Mouse (Mus musculus): ENCODE results near the gene Rybp.

The Rybp gene

DNA sequence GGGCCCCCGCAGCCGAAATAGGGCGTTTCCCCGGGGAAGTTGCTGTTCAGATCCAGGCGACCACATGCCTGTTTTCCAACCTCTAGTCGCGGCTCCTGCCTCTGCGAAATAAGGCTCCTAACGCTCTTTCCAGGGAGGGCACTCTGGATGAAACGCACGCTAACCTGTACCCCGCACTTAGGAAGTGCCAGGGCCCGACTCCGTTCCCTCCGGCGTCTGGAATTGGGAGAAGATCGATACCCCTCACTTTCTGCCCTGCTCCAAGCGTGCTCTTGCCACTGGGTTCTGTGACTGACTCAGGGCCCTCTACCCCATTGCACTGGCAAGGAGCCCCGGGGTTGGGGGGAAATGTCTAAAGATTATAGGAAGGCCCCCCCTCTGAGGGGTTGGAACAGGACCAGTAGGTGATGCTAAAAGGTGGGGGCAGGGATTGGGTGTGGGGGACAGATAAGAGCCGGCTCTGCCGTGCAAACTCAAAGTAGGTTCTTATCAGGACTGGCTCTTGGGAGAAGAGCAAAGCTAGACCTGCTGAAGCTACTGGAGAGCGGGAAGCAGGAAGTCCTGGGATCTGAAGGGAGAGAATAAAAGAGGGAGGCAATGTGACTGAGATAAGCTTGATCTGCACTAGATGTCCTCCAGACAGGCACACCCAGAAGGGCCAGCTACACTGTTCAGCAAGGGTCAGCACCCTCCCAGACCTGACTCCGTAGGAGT is 888 bp upstream of the Rybp start:
- peak in 1 of 2 experiments; percentile 12 for DNase-seq (ENCODE audit: low spot score in 2 of 2)

DNA sequence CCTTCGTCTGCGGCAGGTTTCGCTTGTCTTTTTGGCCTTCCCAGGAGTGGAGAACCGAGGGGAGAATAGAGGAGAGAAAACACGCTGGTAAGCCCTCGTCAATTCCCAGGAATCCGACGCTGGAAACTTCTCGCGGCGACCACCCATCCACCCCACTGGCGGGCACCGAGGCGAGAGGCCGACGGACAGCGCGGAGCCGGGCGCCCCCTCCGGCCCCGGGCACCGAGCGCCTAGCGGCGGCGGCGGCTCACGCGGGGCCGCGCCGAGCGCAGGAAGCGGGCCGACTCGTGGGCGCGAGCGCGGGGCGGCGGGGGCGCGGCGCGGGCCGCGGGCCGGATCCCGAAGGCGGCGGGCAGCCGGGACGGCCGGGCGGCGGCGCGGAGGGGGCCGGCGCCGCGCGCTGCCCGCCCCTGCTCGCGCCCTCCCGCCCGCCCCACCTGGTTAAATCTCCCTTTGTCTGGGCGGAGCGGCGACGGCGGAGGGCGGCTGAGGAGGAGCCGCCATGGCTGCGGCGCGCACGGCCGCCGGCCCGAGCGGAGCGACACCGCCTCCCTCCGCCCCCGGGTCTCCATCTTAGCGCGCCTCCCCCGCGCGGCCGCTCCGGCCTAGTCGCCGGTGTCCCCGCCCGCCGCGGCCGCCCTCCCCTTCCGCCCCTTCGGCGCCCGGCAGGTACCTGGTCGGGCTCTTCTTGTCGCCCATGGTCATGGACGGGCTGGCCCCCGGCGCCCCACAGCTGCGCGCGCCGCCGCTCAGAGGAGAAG is 532 bp downstream of the Rybp start:
- DNase-seq (ENCODE audit: low spot score in 2 of 2), result peak; percentile 71 to 75

DNA sequence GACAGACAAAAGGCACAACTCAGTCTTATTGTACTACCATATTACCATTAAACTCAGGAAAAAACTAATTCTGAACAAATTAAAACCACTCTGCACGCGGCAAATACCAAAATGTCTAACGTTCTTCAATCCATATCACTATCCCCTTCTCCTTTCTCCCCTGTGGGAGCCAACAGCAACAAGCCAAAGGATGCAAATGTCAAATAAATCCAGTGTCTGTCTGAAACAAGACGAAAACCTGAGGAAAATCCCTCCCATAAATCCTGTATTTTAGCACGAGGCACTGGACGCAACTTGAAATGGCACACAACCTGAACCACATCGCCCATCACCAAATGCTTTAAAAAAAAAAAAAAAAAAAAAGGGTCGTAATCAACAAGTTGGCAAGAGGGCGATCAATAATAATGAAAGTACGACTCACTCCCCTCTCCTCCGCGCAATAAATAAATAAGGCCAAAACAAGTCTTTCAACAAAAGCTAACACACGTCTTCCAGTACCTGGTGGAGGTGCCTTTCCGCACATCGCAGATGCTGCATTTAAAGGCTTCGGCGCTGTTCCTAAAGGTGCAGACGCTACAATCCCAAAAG is 1.2 kb downstream of the Rybp start:
- DNase-seq (ENCODE audit: low spot score in 2 of 2), result no peak

DNA sequence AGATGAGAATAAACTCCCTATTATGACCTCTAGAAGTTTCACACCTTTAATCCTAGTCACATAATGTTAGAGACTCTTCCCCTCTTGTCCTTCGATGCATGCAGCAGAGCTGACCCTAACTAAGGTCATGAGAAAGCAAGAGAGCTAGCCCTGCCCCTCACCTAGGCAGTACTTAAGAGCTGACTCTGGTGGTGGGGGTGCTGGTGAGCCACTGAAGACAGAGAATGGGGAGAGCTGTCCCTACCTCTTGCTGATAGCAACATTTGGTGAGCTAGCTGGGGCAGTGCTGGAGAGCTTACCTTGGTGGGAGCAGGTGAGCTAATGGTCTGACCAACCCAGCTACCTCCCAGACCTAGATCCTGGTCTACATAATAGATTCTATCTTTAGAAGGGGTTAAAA is 8.4 kb downstream of the Rybp start:
- DNase-seq (ENCODE audit: low spot score in 2 of 2), result no peak

DNA sequence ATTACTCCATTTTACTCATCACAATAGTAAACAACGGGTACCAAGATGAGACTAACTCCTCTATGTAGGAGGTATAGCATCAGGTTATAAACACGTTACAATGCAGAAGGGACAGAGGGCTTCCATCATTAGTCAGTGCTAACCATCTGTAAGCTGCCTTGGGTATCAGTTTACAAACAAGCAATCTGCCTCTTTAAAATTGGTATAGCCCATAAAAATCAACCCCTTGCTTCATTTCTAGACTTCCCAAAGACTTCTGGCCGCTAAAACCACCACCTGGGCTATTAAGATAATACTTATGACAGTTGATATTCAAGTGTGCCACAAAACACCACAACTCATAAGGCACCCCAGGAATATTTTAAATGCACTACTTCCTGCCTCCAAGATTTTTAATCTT is 10.9 kb downstream of the Rybp start:
- DNase-seq (ENCODE audit: low spot score in 2 of 2), result no peak

DNA sequence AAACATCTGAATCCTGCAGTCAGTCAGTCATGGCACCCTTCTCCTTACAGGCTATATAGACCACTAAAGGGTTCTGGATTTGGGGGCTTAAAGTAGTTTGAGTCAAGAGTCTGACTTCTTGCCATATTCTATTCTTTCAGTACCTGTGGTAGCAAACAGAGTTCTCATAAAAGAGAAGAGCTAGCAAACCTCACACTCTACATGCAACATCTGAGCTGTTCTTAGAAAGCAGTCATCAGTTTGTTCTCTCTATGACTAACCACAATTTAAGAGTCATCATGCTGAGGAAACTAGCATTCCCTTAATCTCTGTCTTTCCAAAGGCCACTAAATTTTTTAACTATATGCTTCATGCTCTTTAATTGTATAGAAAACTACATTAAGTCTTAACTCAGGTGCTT is 11.6 kb downstream of the Rybp start:
- no peak for DNase-seq (ENCODE audit: low spot score in 2 of 2)

DNA sequence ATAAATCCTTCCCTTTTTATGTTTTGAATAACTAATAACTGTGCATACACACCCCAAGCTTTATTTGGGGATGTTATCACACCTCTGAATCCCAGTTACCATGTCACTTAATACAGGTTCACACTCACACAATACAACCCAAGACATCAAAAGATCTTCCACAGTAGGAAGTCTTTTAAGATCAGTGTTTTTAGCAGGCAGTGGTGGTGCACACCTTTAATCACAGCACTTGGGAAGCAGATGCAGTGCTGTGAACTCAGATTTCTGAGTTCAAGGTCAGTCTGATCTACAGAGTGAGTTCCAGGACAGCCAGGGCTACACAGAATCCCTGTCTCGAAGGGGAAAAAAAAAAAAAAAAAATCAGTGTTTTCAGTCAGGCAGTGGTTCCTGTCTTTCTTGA is 13.7 kb downstream of the Rybp start:
- DNase-seq (ENCODE audit: low spot score in 2 of 2), result no peak

DNA sequence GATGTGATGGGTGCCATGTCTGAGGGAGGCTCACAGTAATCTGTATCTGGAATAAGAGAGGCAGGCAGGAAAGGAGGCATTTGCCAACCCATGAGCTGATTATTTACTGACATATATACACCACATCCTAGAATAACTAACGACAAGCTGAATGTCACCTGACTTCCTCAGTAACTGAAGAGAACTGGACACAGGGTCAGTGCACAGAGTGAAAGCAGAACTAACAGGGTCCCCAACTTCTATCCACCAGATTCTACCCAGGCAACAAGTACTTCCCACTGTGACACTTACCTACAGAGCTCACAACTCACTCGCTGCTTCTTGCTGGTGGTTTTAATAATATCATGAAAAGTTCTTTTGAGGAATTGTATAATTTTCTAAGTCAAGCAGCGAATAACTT is 15.3 kb downstream of the Rybp start:
- no peak for DNase-seq (ENCODE audit: low spot score in 2 of 2)

DNA sequence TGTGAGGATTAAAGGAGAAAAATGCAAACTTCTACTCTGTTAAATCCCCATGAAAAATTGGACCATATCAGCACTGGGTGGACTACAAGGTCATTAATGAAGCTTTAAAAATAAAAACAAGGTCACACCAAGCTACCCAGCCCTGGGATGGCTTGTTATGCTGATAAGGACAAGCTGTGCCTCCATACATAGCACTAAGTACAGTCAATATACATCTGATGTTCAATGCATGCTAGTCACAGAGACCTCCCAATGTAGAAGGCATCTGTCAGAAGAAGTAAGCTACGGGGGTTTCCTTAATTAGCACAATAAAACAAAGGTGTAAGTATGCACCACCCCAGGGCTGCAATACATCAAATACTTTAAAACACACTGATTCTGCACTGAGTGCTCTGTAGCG is 16.5 kb downstream of the Rybp start:
- no peak for DNase-seq (ENCODE audit: low spot score in 2 of 2)

DNA sequence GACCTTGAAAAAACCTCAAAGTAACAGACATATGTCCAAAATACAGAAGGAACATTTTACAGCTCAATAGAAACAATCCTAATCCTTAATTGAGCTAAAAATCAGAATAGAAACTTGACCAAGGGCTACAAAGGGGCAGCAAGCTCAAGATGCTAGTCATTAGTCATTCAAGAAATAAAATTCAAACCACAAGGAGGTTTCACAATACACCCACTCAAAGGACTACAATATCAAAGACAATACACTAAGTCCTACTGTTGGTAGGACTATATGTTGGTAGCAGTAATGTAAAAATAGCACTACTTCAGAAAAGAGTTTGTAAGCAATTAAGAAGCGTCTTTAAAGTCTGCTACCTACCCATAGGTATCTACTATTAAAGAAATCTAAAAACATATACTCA is 27.7 kb downstream of the Rybp start:
- no peak for DNase-seq (ENCODE audit: low spot score in 2 of 2)

DNA sequence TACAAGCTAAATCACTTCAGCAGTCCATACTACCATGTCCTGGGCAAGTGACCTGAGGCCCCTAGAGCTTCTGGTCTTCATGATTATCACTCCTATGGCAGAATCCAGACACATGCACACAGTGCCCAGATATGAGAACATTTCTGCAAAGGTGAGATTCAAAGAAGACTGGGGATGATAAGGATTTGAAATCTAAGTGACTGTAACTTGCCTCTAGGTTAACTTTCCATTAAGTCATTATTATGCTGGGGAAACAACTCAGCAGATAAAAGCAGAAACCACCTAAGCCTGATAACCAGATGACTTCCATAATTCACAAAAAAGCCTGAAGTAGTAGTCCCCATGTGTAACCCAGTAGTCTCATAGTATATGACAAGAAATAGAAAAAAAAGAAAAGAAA is 29.0 kb downstream of the Rybp start:
- DNase-seq (ENCODE audit: low spot score in 2 of 2), result no peak

DNA sequence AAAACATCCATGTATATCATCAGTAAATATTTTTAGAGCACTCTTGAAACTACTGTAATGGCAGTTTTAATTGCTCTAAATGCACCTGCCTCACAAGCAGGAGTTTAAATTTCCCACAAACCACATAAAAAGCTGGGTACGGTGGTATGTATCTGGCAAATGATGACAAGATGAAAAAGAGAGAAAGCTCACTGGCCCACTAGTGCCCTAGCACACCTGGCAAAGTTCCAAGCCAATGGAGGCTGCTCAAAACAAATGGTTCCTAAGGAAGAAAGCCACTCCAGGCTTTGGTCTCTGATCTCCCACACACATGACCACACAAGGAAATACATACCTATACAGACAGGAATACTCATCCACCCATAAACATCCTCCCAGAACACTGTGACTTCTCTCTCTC is 31.9 kb downstream of the Rybp start:
- DNase-seq (ENCODE audit: low spot score in 2 of 2), result no peak

DNA sequence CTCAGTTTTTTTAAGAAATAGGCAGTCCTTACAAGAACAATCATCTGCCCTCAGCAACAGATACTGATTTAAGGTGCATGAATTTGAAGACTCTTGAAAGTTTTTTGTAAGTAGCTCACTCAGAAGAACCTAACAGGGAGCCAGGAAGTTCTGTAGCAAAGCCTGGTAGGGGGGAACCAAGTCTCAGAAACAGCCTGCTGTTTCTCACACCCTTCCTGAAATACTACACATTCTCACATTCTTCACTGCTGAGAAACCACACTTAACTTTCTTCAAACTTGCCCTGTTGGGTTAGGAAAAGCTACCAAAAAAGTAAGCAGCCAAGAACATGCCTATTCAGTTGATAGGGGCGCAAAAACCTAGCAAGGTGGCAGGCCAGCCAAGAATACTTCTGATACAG is 32.6 kb downstream of the Rybp start:
- no peak for DNase-seq (ENCODE audit: low spot score in 2 of 2)

DNA sequence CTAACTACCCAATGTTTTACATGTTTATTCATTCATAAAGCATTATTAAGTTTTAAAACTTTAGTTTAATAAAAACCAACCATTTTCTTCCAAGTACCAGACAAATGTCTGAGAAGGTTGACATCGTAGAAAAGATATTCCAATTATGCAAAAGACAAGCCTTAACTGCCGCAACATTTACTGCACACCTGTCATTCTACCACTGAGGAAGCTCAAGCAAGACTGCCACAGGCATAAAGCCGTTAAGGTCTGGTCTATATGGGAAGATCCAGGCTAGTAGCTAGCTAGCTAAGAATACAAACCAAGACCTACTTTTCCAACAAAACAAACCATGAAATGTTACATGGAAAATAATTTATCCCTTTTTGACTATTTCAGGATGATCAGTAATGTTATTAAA is 42.8 kb downstream of the Rybp start:
- DNase-seq (ENCODE audit: low spot score in 2 of 2), result no peak

DNA sequence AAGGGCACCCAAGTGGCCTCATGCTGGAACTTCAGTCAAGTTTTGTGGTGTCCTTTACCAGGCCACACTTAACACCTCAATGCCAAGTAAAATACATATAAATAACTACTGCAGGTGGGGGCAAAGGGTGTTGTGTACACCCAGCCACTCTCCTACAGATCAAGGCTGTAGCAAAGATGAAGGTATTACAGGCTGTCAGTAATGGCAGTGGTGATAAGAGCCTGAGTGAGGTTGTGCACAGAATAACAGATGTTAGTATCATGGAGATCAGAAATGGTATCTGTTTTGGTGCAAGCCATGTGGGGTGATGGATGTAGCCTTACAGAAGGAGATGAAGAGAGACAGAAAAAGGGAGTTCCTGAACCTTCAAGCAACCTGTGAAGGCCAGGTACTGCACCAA is 52.2 kb downstream of the Rybp start:
- DNase-seq (ENCODE audit: low spot score in 2 of 2), result no peak

DNA sequence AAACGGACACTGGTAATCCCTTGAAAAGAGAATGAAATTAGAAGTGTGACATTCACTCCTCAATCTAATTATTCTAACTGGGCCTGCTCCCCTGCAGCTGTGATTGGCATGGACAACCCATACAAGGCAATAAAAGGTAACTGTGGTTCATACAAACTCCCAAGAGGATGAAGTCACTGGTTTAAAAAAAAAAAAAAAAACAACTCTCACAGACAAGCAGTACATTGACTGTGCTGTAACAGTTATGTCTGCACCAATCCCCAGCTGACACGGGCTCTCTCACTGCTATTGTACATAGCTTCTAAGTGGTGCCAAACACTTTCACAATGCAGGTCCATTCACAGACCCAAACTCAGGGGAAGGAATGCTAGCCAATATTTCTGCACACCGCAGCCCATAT is 53.8 kb downstream of the Rybp start:
- no peak for DNase-seq (ENCODE audit: low spot score in 2 of 2)

DNA sequence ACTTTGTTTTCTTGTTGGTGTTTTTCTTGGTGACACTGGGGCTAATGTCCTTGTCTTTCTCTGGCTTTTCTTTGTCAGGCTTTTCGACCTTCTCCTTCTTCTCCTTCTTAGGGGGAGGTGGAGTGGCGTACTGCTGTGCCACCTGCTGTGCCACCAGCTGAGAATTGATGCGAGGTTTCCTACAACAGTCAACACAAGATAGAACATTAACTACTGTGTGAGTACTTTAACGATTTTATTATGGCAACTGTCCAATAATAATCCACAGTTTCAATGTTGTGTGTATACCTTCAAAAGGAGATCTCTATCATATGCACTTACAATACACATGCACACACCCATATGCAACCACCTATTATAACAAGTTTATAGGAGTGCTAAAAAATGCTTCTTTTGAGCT is 54.2 kb downstream of the Rybp start:
- DNase-seq (ENCODE audit: low spot score in 2 of 2), result no peak

DNA sequence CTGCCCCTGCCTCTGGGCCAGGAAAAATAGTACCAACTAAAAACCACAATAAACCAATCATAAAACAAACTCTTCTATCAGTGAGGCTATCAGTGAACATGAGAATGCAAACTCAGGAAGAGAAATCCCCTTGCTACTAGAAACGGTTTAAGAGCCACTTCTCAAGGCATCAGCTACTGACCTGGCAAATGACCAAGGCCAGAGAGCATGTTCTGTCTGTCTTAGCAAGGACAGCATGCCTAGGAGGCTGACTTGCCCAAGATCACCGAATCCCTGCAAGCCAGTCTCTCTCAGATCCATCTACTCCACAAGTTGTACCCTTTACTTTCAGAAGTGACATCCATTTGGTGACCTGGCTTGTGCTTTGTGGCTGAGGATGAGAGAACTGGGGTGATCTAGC is 61.1 kb downstream of the Rybp start:
- no peak for DNase-seq (ENCODE audit: low spot score in 2 of 2)

DNA sequence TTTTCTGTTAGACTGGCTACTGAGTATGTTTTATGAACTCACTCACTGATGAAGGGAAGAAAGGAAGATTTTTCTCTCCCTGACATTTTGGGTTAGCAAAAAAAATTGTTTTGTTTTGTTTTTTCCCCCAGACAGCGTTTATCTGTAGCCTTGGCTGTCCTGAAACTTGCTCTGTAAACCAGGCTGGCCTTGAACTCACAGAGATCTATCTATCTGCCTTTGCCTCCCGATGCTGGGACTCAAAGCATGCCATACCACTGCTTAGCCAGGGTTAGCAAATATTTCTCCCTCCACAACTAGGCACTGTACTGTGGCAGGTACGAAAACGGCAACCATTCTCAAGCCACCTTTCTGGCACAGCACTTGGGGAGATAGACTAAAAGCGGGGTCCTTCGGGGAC is 63.4 kb downstream of the Rybp start:
- no peak for DNase-seq (ENCODE audit: low spot score in 2 of 2)

DNA sequence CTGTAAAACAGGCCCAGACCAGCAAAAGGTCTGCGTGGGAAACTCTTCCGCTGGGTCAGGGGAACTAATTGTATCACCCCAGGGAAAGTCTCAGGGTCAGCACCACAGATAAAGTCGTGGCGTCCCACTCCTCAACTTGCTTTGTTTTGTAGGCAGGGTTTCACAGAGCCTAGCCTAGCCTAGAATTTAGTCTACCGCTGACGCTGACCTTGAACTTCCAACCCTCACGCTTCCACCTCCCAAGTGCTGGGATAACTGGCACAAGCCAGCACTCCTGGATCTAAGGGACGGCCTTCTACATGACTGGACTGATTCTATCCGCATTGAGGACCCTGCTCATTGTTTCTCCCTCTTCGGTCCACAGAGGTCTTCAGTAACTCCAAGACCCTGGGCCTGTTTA is 63.9 kb downstream of the Rybp start:
- no peak for DNase-seq (ENCODE audit: low spot score in 2 of 2)

DNA sequence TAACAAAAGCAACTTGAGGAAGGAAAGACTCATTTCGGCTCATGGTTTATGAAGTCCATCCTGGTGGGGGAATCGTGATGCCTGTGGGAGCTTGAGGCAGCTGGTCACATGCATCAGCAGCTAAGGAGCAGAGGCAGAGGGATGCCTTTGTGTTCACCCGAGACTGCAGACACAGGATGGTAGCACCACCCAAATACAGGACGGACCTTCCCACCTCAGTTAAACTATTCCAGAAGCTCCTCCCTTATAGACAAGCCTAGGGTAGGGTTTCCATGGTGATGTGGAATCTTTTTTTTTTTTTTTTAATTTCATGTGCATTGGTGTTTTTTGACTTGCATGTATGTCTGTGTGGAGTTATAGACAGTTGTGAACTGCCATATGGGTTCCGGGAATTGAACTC is 64.4 kb downstream of the Rybp start:
- DNase-seq (ENCODE audit: low spot score in 2 of 2), result no peak

DNA sequence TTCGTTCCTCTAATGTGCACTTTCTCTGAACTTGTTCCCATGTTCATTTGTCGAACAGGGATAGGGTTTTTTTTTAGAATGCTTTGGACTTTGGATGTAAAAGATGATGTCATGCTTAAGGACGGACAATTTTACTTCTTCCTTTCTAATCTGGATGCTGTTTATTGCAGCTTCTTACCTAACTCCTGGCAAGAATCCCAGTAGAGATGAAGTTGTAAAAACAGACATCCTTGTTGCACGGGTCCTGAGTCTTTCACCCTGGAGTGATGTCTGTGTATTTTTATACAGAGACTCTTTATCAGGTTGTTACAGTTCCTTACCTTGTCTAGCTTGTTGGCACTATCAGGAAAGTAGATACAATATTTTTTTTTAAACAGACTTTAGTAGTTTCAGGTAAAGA is 65.5 kb downstream of the Rybp start:
- no peak for DNase-seq (ENCODE audit: low spot score in 2 of 2)

DNA sequence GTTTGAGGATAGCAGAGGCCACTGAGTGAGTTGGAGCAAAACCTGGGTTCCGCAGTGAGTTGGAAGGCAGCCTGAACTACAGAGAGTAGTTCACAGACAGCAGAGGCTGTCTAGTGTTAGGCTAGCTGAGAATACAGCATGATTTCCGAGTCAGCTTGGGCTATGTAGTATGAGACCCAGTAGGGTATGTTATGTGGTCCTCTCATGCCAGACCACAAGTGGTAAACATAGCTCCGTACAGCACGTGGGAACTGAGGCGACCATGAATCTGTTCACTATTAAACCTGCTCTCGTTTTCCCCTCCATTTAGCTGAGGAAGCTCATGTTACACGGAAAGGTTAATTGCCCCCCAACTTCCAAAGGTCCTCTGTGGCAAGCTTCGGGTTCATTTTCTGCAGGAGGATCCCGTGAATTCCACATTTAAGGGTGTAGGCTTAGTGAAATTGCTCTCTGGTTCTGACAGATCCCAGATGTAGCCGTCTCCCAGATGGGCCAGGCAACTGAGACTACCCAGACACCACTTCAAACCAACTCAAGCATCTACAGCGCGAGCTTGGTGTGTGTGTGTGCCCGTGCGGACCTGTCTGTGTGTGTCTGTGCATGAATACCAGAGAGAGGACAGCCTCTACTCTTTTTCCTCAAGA is 66.2 kb downstream of the Rybp start:
- no peak for DNase-seq (ENCODE audit: low spot score in 2 of 2)
